Mouse (Mus musculus): ENCODE measurements around the gene Dcaf15.

Dcaf15 gene

DNA sequence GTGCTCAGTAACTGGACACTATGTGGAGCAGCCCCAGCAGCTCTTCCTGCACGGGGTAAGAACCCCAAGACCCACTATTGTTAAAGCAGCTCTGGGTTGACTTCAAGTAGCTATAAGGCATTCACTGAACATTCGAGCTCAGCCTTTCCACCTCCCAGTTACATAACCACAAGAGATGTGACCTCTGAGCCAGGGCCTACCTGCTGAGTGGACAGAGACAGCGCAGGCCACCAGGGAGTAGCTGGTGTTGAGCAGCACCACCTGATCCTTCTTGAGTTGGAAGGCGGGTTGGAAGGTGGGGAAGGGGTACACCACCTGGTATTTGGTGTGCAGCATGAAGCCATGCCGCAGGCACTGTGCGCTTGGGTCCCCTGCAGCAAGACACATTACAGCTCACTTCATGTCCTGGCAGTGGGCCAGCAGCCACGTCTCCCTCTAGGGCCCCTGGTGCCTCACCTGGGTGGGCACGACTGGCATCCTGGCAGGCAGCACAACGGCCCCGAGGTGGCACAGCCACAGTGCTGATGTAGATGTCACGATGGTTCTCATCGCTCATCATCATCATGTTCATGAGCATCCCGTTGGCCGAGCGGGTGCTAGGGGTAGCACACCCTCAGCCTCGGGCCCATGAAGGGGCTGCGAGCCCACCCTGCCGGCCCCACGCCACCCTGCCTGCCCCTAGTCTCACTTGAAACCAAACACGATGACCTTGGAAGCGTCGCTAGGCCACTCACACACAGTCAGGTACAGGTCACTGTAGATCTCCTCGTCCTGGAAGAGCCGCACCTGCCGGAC lies 2.9 kb downstream of the Dcaf15 start:
- DNase-seq: no peak

DNA sequence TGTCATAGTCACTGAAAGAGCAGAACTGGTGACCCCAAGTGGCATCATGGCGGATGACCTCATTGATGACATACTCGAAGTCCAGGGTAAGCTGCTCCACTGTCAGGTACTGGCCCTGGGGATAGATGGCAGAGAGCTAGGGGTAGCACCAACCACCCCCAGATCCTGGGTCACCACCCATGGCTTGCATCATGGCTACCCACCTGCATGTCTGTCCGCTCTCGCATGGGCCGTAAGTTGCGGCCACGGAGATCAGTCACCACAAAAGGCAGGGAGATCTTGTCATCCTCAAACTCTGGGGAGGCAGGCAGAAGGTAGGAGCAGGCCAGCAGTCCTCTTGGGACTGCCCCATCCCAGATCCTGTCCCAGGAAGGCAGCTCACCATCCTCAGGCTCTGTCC lies 6.2 kb downstream of the Dcaf15 start:
- DNase-seq: no peak

DNA sequence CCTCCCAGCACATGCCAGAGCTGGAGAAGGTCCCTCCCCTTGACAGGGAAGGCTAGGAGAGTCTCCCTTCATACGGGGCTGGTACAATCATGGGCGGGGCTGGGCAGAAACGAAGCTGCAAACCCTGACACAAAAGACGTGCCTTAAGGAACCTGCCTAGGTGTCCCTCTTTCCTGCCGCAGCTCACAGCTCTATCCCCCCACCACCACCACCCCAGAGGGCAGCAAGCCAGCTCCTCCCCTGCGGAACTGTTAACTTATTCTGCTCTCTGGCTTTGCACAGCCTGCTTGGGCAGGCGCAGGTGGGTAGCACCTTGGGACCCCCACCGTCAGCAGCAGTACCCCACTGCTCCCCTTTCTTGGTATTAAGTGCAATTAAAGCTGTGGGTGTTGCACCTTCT lies 8.5 kb downstream of the Dcaf15 start:
- no peak for DNase-seq

DNA sequence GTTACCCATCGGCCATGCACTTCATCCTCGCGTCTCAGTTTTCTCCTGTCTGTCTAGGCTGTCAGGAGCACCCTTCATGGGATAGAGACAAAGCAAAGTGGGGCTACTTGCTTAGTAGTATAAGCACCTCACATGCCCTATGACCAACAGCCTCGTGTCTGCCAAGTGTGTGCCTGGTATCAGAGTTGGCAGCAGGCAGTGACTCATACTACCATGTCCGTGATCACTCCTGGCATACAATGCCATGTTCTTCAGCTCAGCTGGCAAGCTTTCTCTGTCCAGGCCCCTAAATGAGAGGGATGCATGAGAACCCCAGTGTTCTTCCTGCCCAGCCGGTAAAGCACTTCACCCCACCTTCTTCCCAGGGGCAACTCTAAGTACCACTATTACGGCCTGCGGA lies 14.0 kb downstream of the Dcaf15 start:
- DNase-seq: no peak

DNA sequence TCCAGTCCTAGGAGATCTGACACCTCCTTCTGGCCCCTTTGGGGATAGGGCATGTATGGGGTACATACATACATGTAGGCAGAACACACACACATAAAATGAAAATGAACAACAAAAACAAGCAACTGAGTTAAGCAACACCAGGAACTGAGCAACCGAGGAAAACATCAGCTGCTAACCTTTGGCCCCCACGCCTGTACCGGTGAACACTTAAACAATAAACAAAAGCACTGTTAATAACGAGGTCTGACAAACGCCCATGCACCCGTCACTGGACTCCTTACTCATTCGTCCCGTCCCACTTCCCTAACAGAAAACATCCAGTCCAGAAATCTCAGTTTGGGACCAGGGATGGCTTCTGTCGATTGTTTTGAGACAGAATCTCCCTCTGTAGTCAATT lies 15.3 kb downstream of the Dcaf15 start:
- DNase-seq: no peak

DNA sequence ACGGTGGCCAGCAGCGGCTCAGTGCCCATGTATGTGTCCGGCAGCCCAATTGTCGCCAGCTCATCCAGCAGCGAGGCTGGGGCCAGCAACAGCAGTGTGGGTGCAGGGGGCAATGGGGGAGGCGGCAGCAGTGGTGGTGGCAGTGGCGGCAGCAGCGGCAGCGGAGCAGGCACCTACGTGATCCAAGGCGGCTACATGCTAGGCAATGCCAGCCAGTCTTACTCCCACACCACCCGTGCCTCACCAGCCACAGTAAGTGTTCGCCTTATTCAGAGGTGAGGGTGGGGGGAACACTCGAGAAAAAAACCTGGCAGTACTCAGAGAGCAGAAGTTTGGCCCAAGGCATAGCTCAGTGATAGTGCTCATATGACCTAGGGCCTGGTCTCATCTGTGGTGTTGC lies 16.7 kb downstream of the Dcaf15 start:
- no peak for DNase-seq

DNA sequence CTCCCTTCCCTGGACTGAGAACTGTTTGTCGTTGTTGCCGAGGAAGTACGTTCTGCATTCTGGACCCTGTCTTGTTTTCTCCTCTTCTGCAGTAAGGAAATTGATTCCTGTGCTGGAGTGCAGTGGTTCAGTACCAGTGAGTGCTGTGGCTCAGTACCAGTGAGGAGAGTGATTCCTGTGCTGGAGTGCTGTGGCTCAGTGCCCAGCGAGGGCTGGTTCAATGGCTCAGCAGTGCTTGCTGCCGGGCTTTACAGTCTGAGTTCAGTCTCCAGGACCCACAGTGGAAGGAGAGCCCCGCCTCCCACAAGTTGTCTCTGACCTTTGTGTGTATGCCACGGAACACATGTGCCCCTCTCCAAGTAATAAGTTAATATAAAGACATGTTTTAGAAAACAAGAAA lies 17.4 kb downstream of the Dcaf15 start:
- DNase-seq: no peak

DNA sequence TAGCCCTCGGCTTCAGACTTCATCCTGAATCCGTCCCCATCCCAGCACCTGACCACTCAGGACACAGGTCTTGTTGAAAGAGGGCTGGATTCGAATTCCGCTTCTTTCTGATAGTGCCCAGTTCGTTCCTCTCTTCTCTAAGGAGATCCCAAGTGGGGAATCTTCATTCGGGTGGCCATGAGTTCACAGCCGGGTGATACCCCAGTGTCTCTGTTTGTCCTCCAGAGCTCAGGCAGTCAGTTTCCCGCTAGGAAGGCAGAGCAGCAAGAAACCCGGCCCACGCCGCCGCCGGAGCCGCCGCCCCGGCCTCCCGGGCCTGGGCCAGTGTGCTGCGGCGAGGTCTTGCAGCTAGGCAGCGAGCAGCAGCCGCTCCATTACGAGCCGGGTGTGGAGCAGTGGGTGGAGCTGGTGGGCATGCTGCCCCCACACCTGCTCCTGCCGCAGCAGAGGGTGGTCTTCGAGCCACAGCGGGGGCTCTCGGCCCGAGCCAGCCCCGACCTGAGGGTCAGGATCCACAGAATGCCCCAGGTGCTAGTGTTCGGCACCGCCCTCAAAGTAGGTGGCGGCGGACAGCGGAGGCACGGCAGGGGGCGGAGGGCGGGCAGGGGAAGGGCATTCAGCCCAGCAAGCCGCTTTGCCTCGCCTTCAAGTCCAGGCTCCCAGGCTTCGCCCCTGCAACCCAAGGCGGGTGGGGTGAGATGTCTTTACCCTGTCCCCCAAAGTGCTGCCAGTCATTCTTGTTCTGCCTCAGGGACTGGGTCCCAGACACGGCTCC lies 20.0 kb downstream of the Dcaf15 start:
- no peak for DNase-seq

DNA sequence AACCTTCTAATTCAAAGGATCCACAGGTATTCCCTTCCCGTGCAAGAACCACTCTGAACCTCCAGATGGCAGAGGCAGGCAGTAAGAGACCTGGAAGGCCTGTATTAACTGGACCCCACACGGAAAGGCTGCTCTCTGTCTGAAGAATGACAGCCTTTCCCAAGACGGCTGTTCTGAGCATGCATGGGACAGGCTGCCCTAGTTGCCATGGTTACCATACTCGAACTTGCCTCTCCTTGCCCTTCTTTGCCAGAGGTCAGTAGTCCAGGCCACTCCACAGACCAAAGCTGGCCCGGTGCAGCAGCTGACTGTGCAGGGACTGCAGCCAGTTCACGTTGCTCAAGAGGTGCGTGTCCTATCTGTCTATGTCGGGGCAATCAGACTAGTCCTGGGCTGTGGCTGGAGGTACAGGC lies 20.7 kb downstream of the Dcaf15 start:
- peak in 1 of 2 experiments; percentile 53 for DNase-seq

DNA sequence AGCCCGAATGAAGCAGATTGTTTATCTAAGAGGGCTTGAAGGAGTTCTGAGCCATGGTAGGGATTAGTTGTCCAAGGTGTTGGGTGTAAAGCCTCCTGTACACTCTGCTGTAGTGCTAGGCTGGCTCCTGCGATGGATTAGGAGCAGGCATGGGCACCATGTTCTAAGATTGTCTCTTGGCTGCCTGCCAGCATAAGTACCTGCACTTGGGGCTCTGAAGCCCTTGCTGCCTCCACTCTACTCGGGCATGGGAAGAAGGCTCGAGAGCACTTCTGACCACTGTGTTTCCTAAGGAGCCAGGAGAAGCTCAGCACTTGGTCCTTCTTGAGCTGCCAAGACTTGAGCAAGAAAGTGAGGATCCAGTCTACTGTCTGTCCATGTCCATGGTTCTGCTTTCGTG lies 25.4 kb downstream of the Dcaf15 start:
- DNase-seq: peak; percentile 42 to 69

DNA sequence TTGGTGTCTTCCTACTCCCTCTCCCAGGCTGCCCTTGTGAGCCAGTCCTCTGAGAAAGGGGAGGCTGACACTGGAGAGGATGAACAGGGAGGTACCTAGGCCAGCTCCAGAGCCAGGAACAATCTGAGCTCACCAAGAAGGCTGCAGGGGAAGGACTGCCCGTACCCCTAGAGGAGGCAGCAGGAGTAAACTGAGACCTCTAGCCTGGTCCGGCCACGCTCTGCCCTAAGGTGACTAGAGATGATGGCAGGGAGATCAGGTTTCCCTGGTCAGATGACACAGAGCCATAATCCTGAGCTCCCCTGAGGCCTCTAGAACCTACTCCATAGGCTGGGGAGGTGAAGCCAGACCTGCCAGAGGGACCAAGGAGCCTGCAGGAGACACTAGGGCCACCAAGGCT lies 27.7 kb downstream of the Dcaf15 start:
- no peak for DNase-seq

DNA sequence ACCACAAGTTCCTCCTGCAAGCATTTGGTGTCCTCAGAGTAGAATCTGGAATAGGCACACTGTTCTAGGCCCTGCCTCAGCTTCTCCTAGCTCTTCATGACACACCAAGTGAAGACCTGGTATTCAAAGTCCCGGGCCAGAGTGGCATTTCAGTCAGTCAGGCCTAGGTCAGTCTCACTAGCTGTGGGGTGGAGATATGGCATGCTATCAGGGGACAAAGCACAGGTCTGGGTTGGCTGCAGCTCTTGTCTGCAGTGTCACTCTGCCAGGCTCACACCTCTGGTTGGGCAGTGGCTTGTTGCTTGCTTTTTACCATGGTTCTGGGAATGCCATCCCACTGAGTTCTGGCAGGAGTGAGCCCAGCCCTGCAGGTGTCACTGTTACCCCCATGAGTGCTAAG lies 28.2 kb downstream of the Dcaf15 start:
- no peak for DNase-seq

DNA sequence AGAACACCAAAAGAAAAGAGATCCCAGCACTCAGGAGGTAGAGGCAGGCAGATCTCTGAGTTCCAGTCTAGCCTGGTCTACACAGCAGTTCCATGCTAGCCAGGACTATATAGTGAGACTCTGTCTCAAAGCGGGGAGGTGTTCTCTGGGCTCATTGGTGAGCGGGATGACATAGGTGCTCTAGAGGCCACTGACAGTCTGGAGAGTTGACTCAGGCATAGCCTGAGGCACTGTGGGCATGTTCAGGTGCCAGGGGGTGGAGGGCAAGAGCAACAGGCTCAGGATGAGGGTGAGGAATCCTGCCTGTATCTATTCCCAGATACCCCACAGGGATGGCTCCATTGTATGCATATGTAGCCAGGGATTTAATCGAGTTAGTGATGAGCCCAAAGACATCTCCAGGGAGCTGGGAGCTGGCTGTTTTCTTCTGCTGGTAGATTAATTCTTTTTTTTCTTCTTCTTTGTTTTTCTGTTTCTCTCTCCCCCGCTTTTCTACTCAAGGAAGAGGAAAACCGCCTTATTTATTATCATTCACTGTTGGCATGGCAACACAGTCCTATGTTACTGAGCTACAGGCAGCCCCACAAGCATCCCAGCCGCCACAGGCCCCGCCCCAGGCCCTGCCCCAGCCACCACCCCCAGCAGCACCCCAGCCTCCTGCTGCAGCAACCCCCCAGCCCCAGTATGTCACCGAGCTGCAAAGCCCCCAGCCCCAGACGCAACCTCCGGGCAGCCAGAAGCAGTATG lies 31.2 kb downstream of the Dcaf15 start:
- no peak for DNase-seq

DNA sequence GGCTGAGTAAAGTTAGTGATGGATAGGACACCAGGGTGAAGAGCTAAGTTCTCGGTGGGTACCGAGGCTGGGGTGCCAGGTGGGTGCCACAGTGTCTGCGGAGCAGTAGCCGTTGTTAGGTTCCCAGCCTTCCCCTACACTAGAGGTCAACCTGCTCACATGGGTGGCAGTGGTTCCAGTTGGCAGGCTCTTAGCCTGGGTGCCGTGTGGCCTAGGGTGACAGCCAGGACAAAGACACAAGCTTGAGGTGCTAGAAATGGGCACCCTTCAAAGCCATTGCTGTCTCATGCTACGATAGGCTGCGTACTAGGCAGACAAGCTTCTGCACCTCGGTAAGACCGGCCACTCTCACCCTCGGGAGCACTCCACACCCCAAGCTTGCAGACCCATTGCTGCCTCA lies 32.2 kb downstream of the Dcaf15 start:
- DNase-seq: no peak

DNA sequence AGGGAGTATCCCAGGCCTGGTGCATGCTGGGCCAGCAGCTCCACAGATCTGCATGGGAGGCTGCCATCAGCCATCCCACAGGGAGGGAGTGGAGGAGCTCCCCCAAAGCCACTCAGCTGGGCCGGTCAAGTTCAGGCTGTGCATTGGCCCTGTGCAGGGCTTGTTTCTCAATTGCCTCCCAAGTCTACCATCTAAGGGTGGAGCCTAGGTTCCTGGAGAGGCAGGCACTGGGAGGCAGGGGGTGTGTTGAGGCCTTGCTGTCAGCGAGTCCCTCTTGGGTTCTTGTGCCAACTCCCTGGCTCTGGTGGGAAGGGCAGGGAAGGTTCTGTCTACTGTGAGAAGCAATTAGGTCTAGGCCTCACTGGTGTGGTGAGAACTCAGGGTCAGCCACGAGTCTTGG lies 32.6 kb downstream of the Dcaf15 start:
- peak; percentile 46 to 63 for DNase-seq

DNA sequence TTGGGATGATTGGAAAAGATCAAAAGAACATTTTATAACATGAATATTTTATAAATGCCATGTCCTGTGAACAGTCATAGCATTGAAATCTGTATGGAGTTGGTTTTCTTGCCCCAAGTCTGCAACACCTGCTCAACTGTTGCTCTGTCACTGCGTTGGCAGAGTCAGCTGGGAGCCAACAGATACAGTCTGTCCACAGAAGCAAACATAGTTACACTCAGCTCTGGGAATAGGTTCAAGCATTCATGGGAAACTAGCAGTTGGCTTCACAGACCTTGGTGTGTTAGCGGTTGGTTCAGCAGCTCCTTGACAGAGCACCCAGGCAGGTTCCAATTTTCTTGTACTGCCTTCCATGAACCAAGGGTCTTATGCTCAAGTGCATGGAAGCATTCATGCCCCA lies 33.9 kb downstream of the Dcaf15 start:
- no peak for DNase-seq

DNA sequence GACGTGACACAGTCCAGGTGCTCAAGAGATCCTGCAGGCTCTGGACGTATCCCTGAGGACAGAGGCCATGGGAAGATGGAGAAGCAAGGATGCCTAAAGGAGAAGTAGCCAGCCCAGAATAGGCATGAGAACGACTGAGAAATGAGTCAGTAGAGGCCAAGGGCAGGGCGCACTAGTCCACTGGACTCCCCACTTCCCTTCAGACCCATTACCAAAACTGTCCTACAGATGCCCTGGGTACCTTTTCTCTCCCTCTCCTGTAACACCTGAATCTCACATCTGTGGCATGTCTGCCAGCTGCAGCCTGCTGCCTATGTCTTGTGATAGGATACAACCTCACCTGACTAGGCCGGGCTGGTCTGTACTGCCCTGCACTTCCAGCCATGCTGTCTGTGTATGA lies 34.3 kb downstream of the Dcaf15 start:
- no peak for DNase-seq

DNA sequence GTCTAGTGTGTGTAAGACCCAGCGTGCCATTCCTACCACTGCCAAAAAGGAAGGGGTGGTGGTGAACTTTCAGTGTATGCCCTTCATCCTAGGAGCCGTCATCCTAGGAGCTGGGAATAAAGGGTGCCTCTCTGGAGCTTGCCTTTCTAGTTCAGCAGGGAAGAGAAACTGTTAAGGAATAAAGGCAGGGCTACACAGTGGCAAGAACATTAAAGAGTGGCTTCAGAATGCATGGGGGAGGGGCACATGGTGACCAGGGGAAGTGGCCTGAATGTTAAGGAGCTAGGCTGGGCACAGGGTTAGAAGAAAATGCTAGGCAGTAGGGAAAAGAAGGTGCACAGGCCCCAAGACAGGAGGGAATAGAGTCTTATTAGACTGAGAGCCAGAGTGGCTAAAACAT lies 34.8 kb downstream of the Dcaf15 start:
- DNase-seq: no peak

DNA sequence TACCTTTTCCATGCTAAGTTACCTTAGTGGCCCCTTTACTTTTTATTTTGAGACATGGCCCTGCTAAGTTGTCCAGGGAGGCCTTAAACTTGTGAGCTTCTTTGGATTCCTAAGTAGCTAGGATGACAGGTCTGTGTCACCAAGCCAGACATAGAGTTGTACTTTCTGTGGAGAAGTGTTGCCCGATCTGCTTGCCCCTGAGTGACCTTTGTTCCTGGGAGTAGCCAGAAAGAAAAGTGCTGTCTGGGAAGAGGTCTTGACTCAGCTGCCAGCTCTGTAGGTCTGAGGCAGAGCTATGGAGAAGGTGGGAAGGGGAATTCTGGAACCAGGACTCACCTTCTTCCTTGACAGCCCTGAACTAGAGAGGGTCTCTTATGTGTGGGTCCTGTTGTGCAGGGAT lies 35.4 kb downstream of the Dcaf15 start:
- DNase-seq: no peak

DNA sequence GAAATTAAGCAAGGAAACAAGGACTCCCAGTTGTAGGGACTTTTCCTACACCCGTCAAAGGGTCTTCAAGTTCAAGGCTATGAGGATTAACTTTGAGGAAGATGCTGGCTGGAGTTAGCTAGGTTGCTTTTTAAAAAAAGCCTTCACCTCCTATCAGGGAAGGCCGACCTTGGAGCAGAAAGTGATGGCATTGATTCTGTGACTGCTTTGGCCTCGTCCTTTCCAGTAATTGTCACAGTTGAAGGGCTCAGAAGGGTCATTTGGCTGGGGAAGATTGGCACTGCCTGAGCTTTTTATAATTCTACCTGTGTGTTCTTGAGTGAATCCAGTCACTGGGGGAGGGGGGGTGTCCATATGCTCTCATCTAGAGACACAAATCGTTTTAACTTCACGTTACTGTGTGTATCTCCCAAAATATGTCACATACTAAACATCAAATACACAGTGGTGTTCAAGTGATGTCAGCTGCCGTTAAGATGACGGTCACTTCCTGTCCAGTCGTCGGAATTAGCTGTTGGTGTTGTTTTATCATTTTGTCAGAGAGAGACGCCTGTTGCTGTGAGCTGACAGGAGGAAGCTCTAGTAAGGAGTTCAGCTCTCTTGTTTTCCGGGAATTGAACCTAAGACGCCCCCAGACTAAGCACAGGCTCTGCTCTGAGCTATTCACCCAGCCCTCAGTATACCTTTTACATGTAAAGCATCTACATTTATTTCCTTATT lies 36.1 kb downstream of the Dcaf15 start:
- DNase-seq: no peak

DNA sequence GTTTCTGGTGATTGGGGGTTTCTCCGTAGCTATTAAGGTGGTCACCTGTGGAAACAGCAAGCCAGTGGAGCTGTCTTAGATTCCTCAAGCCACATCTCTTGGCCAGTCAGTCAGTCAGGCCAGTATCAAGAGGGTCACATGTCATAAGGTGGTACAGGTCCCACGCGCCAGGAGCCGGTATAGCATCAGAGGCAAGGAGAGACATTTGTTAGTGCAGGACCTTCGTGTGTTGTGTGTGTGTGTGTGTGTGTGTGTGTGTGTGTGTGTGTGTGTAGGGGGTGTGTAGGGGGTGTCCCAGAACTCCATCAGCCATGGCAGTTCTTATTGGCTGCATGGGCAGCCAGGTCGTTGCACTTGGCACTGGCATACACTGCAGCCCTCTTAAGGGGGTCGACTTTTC lies 36.7 kb downstream of the Dcaf15 start:
- no peak for DNase-seq

DNA sequence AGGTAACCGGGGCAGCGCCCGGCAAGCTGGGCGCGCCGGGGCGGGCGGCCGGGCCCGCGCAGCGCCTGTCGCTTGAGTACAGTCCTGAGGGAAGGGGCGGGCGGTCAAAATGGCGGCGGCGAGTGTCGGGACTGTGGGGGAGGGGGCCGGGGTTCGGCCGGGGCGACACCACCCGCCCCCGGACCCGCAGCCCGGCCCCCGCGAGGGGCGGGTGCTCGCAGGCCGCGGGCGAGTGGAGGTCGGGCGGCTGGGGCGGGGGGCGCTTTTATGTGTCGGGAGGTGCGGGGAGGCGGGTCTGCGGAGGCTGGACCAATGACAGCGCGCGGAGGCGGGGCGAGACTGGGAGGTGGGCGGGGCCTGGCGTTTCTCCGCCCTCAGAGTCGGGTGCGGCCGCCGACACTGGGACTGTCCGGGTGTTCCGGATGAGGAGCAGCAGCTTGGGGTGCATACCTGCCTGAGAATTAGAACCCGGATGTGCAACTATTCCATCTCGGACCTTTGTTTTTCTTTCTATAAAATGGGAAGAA lies 37.5 kb downstream of the Dcaf15 start:
- peak; percentile 96 to 98 for DNase-seq

All from lung, postnatal 4 days (tissue).